Mouse (Mus musculus) cerebellum, adult 9-11 months (tissue): ENCODE data around the gene Ucp2.
A peak's percentile ranks its signal among the peaks of the same experiment; 100 is the strongest.

Experiments used
- DNase-seq: peaks from one replicate; pipeline ENCODE4 v3.0.0; 2022

The Ucp2 gene

DNA sequence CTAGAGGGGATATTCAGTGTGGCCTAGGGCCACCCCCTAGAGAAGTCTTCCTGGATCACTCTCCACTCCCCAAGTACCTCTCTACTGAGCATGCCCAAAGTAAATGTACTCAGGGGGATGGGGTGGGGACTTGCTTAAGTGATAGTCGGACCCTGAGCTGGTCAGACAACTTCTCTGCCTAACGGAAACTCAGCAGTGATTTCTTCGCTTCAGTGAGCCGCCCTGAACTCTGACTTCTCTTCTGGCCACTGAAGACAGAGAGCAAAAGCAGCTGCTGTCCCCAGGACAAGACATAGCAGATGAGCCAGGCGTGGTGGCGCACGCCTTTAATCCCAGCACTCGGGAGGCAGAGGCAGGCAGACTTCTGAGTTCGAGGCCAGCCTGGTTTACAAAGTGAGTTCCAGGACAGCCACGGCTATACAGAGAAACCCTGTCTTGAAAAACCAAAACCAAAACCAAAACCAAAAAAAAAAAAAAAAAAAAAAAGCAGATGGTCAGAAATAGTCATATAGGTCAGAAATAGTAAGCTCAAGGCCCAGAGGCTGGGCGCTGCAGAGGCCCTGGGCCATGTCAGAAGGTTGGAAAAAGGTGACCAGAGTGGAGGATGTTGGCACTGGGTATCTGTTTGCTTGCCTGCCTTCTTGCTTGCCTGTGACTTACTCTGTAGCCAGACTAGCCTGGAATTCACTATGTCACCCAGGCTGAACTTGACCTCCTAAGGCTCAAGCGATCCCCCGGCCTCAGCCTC, 11.8 kb downstream of the Ucp2 start:
- DNase-seq: no peak

- no peak for DNase-seq
Observed at GRCm38 (mm10) chr7:100506494-100506893, 13.4 kb downstream of the Ucp2 start.

- no peak for DNase-seq
Observed at GRCm38 (mm10) chr7:100508670-100509069, 15.5 kb downstream of the Ucp2 start.

DNA sequence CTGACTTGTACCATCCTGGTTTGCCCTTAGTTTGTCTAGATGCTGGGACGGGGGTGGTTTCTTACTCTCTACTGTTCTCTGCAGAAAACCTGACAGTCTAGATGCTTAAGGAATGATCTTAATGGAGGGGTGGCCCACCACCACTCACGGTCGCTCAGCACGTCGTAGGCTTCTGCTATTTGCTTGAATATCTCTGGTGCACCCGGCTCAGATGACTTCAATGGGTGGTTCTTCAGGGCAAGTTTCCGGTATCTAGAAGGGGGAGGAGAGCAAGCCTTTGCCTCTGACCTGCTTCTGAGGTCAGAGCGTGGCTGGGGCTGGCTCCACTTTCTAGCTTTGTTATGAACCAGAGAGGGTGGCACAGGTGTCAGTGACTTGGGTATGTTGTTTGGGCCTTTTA, 18.5 kb downstream of the Ucp2 start:
- DNase-seq: no peak

GRCm38 (mm10) chr7:100514573-100514972, 21.4 kb downstream of the Ucp2 start, which contains the start of gene Dnajb13:
TSS of gene Dnajb13 (minus strand) at chr7:100514960.
- DNase-seq: no peak

DNA sequence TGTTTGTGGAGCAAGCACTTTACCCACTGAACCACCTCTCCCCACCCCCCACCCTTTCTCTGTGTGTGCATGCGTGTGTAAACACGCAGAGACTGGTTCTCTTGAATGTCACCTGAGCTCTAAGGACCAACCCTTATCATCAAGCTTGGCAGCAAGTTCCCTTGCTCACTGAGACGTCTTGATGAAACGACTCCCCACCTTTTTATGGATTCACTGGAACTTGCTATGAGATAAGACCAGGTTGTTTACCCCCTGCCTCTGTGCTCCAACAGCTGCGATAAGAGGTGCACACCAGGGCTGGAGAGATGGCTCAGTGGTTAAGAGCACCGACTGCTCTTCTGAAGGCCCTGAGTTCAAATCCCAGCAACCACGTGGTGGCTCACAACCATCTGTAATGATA, 27.1 kb downstream of the Ucp2 start:
- no peak for DNase-seq

GRCm38 (mm10) chr7:100520663-100521285, 27.6 kb downstream of the Ucp2 start:
- peak; percentile 78 for DNase-seq

DNA sequence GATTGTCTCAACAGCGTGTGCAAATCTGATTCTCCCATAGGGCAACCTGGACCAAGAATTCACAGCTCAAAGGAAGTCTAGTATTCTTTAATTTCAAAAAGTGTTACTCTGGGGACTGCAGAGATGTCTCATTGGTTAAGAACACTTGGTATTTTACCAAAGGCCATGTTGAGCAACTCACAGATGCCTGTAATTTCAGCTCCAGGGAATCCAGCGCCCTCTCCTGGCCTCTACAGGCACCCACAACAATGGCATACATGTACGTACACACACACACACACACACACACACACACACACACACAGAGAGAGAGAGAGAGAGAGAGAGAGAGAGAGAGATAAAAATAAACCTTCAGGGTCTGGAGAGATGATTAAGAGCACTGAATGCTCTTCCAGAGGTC, 29.1 kb downstream of the Ucp2 start:
- no peak for DNase-seq

DNA sequence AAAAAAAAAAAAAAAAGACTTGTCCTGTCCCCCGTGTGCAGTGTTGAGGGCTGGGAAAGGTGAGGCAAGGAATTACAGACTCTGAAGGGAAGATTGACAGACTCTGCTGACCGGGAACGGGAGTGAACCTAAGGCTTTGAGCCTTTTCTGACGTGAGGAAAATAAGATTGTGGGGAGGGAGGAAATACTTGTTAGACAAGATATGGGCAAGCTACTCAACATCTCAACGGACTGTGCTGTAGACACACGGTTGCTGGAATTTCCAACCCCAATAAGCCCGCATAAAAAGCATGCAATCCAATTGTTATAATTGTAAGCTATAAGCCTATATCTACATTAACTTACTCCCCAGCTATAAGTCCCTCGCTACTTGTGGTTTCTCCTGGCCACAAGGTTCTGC, 31.5 kb downstream of the Ucp2 start:
- DNase-seq: no peak

DNA sequence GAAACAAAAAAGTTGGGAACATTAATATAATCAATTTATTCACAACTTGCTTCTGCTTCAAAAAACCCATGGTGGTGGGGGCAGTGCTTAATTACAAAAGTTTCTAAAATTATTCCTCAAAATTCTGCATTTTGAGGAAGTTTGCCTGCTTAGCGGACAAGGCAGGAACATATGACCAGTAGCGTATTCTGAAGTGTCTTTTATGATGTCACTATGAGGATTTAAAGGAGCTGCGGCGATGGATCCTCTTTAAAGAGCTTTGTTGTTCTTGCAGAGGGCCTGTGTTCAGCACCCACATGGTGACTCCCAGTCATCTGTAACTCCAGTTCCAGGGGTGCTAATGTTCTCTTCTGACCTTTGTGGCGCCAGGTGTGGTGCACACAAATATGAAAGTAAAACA, 37.6 kb downstream of the Ucp2 start:
- no peak for DNase-seq

- no peak for DNase-seq
Observed at GRCm38 (mm10) chr7:100533503-100533902, 40.4 kb downstream of the Ucp2 start.

- no peak for DNase-seq
Observed at GRCm38 (mm10) chr7:100534216-100534615, 41.1 kb downstream of the Ucp2 start.

- no peak for DNase-seq
Observed at GRCm38 (mm10) chr7:100535831-100536230, 42.7 kb downstream of the Ucp2 start.

GRCm38 (mm10) chr7:100536804-100537518, 43.8 kb downstream of the Ucp2 start, which contains the start of gene Coa4:
TSS of gene Coa4 (plus strand) at chr7:100537071.
- peak; percentile 92 for DNase-seq

DNA sequence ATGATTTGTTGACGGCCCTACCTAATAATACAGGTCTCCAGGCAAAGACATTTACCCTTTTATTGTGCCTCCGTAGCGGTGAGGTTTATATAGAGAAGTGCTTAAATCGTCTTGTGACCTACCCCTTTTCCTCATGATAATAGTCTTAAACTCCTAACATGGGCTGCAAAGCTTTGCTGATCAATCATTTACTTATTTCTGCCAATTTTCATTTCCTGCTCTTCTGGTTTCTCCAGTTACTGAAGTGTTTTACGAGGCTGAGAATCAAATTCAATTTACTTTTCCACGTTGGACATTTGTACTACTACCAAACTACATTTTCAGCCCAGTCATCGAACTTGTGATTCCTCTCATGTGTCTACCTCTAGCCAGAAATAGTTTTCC, 44.4 kb downstream of the Ucp2 start:
- DNase-seq: no peak

DNA sequence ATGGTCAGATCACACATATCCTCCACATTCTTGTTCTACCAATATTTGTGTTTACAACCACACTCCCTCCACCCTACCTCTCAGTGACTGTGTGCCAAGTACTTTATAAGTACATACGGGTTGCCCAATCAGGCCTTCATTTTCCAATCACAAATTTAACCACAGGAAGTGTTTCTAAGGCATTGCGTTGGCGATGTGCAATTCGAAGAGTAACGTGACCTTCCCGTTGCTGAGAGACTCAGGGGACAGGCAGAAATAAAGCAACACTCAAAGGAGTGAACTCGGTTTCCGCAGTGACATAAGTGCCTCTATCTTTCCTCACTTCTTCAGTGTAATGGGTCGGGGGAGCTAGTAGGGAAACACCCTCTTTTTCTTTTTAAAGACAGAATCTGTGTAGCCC, 46.4 kb downstream of the Ucp2 start:
- no peak for DNase-seq

DNA sequence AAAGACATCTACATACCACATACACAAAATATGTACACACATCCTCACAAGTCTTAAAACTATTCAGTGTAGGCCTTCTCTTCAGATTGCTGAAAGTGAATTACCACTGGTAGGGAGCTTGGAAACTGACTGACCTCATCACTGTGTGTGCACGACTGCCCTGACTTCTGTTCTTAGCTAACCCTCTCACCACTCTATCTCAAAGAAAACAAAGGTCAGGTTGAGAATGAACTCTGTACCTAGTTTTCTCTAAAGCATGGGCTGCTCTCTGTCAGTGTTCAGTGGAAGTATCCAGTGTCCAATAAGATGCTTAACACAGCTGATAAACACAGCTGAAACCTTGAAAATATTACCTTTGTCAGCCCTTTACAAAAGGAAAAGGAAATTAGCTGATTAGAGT, 51.3 kb downstream of the Ucp2 start:
- no peak for DNase-seq

DNA sequence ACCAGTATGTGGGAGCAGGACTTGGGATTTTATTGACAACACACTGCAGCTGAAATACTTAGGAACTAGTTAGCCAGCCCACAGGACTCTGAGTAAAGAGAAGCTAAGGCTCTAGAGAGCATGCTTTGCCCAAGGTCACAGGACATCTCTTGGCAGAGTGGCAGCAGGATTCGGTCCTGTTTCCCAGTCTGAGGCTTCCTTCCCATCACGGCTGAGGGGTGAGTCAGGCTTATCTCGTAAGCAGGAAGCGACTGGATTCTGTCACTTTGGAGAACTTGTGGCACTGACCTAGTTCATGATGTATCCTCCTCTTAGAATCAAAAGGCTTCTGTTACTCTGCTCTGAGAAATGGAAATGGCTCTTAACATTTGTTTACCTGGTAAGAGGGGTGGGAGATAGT, 54.5 kb downstream of the Ucp2 start:
- no peak for DNase-seq

- no peak for DNase-seq
Observed at GRCm38 (mm10) chr7:100549796-100550195, 56.7 kb downstream of the Ucp2 start.

- DNase-seq: peak; percentile 65
Observed at GRCm38 (mm10) chr7:100550338-100551007, 57.3 kb downstream of the Ucp2 start.
